Mouse (Mus musculus) heart, adult 11 months (tissue): Measurements from ENCODE around the gene Atf1.
A peak's percentile ranks its signal among the peaks of the same experiment; 100 is the strongest.

ENCODE experiments used
- DNase-seq: peaks from one replicate; pipeline ENCODE4 v3.0.0; 2022

Gene Atf1

DNA sequence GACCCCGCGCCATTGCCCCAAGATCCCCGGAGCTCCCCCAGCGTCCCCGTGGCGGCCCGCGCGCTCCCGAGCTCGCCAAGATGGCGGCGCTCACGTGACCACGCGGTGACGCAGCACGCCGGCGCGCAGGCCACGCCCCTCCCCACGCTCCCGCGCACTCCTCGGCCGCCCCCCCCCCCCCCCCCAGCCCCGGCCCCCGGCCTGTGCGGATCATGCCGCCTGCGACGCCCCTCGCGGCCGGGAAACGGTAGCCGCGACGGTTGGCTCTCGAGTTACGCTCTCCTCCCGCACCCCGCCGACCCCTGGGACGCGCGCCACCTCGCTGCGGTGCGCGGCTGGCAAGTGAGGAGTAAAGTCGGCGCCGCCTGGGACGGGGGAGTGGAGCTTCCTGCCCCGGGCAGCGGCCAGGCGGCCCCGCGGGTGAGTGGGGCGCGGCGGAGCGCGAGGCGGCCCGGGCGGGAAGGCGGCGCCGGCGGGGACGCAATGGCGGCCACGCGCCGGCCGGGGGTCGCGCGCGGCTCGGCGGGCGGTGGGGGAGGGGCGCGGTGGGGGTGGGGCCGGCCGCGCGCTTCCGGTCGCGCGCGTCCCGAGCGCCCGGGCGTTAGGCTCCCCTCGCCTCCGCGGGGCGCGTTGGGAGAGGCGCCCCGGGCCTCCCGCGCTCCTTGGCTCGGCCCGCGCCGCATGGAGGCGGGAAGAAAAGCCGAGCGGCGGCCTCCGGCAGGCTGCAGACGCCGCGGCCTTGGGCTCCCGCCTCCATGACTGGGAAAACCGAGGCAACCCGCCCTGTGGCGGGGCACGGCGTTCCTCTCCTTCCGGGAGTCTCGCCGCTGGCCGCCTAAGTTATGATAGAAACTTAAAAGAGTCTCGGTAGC is at the start of gene Atf1:
Gene Atf1 (plus strand): TSS at position 157 of the 872 bp plus-strand sequence.
- DNase-seq = peak; percentile 99

DNA sequence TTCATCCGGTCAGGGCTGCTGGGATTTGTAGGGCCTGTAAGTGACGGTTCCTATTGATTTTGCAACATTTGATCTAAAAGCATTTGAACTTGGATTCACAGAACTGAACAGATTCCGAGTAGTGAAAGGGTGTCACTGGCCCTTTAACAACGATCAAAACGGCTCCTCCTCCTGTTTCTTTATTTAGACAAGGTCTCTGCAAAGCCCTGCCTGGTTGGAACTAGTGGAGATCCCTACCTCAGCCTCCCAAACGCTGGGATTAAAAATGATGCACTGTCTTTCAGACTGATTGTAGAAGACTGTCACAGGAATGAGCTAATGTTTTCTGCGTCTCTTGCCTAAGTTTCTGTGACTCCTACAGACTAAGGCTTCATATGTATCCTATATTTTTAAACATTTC is 49.1 kb upstream of the Atf1 start:
- DNase-seq = no peak

DNA sequence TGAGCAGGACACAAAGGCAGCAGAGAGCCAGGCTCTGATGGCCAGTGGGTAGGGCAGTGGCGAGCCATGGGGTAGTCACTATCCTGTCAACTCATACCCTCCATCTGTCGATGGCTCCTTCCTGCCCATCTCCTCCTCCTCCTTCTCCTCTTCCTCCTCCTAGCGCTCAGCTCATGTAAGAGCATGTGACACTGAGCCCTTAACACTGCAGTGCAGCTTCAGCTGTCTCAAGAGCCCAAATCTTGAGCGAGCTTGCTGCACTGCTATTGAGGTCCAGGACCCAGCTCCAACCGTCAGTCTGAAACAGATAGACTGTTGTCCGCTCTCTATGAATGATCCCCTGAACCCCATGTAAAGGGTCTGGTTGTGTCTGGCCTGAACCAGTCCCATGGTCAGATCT is 47.9 kb upstream of the Atf1 start:
- DNase-seq = no peak

DNA sequence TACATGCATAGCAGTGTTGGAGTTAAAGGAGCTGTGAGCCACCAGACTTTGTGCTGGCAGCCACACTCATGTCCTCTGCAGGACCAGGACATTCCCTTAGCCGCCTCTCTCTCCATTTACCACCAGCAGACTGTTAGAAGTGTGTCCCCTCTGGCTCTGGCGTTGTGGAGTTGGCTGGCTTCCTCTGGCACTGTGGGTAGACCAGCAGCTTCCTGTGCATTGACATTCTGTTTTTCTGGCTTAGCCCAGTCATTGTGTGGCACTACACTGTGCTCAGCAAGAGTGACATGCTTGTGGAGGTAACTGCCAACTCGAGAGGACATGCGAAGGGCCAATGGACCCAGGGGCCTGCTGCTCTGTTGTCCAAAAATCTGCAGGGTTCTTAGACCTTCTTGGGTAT is 47.4 kb upstream of the Atf1 start:
- DNase-seq = no peak

DNA sequence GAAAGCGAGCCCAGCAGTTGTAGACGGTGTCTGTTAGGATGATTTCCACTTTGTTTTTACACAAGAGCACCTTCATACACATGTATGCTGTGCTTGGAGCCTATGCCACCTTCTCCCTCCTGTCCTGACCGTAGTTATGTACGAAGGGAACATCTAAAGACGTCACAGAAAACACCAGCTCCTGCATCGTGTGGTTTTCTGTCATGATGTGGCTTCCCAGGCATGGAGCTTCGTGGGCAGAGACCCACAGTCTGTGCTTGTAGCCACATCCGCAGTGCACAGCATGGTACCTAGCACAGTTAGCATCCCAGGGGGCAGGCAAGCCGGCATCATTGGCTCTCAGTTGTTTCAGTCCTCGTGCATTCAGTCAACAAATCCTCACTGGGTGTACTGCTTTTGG is 45.8 kb upstream of the Atf1 start:
- DNase-seq = no peak

DNA sequence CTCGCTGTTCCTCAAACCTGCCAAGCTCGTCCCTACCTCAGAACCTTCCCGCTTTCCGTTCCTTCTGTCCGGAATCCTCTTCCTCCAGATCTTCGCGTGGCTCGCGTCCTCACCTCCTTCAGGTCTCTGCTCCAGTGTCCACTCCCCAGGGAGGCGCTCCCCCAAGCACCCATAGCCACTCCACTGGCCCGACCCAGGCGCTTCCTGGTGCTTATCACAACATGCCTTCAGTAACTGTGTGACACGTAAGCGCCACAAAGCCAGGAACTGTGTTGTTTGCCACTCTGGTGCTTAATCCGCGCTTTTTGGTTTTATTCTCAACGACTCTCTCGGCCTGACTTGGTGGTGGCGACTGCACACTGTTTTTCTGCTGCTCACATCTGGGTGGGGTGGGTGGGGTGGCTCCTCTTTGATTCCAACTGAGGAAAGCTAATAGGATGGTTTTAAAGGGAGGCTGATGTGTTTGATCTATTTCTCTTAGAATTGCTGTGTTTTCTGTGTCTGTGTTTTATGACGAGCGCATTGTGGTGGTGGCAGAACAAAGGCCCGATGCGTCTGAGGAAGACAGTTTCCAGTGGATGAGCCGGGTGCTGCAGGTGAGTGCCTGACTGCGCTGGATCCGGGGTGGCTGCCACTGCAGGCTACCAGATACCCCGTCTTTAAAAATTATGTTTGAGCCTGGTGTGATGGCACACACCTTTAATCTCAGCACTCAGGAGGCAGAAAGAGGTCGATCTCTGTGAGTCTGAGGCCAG is 44.9 kb upstream of the Atf1 start:
- no peak for DNase-seq

DNA sequence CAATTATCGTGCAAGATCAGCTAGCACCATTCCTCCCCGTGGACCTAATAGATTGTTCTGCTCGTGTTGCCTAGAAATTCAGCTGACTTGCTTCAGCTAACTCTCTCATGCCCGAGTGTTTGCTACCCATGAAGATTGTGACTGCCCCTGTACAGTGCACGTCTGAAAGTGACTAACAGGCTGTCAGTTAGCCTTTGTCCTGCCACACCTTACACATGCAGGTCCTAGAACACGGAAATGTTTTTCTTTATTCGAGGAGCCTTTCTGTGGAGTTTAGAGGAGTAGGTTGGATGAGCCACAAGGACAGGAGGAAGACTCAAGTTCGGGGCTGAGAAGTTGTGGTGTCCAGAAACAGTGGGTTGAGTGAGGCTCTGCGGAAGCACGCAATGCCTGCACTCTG is 44.1 kb upstream of the Atf1 start:
- DNase-seq = no peak

DNA sequence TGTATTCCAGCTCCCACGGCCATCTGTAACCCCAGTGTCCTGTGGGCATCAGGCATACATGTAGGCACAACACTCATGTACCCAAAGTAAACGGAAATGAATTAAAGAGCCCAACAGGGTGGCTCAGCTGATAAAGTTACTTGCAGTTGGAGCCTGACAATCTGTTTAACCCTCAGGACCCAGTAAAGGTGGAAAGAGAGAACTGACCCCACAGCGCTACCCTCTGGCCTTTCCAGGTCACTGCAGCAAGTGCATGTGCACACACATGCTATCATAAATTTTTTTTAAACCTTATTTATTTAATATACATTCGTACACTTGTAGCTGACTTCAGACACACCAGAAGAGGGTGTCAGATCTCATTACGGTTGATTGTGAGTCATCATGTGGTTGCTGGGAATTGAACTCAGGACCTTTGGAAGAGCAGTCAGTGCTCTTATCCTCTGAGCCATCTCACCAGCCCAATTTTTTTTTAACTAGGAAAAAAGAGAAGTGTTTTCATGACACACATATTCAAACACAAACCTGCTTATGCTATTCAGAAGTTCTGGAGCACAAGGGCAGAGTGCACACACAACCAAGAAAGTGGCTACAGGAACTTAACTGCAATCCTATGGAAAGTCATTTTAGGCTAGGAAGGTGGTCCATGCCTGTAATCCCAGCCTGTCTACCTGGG is 42.7 kb upstream of the Atf1 start:
- no peak for DNase-seq

DNA sequence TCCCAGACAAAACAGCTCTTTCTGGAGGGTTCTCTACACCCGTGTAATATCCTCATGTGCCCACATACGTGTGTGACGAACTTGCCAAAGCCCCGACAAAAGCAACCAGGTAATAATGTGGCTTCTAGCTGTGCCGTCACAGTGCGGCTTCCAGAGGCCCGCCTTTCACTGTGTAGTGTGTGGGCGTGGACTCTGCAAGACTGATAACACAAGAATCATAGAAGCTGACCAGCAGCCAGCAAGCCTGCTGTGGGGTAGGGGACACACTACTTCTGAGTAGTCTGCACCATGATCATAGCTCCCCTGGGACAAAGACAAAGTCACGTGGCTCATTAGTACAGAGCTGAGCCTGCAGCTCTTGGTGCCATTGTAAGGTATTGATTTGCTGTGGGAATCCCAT is 41.4 kb upstream of the Atf1 start:
- DNase-seq = no peak

DNA sequence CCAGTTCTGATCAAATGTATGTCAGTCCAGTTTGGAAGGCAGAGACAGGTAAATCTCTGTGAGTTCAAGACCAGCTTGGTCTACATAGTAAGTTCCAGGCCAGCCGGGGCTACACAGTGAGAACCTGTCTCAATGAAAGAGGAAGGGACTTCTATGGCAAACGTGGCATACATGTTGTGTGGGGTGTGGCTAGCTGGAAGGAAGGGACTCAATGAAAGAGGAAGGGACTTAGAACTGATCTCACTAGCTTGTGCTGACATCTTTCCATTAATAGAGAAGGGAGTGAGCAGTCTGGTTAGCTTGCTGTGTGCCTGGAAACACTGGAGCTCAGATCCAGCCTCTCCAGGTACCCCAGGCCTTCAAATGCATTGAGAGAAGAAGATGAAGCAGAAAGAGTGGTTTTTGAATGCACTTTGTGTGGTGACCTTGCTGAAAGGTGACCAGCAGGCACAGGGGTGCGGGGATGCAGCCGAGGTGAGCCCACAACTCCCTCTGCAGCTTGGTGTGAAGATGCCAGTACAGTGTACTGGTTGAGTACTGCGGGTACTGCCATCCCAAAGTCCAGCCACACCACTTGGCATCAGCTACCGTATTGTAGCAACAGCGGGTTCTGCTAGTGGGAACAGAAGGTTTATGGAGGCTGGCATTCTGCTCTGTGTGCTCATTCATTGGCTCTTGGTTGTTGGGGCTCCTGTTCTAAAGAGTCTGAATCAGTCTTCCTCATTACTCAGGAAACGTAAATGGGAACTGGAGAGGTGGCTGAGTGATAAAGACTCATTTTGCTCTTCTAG is 40.5 kb upstream of the Atf1 start:
- DNase-seq = no peak

DNA sequence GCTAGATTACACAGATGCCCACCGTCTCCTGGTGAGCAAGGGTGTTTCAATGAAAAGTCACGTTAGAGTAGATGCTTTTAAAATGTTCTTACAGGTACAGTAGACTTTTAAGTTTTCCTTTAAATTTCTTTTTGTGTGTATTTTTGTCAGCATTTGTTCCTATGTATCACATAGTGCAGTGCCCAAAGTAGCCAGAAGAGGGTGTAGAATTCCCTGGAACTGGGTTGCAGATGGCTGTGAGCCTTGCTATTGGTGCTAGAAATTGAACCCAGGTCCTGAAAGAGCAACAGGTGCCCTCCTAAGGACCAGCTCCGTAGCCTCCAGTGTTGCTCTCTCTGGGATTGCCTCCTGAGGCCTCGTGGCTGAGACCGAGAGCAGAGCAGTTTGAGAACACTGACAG is 39.1 kb upstream of the Atf1 start:
- DNase-seq = no peak

DNA sequence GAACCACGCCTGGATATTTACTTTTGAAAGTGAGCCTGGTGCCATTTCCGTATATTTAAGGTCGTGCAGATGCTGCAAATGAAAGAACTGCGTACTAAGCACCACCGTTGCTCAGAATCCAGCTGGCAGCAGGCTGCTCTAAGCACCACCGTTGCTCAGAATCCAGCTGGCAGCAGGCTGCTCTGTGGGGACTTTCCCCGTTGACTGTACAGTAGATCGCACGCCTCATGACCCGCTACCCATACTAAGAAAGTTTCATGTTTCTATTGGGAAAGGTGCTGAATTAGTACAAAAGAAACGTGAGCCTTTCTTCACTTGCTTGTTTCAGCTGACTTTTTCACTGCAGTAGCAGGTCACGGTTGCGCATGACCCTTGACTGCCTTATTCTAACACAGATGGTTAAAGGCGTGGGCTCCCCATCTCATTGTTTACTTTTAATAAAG is 38.6 kb upstream of the Atf1 start:
- no peak for DNase-seq

DNA sequence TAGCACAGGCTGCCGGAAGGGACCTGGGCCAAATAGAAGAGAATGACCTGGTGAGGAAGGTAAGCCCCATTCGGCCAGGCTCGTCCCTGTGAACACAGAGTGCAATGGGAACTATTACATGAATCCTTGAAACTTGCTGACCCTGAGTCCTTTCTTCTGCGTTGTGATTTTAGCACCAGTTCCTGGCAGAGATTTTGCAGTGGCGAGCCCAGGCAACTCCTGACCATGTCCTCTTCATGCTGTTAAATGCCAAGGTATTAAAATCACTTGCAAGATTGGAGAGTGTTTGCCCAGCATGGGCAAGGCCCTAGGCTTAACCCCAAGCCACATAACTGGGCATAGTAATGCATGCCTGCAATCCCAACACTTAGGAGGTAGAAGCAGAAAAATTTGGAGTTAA is 37.5 kb upstream of the Atf1 start:
- DNase-seq = peak; percentile 94

DNA sequence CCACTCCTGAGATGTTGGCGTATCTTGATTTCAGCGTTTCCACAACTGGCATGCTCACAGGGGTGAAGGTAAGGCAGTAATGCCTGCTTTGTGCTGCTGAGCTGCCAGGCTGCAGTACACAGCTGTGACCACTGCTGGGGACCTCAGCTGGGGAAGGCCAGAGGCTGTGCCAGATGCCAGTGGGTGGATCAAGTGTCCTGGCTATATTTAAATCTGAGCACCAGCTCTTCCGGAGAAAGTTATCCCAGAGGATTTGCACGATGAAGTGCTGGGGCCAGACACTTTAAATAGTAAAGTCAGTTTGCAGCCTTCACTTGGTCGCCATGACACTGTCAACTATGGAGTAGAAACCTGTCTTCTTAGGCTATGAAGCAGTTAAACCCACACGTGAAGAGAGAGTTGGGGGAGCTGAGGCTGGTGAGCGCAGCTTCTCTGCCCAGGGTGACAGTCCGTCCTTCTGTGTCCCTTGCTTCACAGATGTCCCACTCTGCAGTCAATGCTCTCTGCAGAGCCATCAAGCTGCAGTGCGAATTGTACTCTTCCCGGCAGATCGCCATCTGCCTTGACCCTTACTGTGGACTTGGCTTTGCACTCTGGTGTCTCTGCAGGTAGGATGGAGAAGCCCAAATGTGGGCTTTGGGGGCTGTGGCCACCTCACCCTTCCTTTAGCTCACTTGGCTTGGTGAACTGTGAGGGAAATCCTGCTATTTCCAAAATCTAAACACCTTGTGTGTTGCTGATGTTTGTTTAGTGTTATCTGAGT is 28.5 kb upstream of the Atf1 start:
- peak; percentile 95 for DNase-seq

DNA sequence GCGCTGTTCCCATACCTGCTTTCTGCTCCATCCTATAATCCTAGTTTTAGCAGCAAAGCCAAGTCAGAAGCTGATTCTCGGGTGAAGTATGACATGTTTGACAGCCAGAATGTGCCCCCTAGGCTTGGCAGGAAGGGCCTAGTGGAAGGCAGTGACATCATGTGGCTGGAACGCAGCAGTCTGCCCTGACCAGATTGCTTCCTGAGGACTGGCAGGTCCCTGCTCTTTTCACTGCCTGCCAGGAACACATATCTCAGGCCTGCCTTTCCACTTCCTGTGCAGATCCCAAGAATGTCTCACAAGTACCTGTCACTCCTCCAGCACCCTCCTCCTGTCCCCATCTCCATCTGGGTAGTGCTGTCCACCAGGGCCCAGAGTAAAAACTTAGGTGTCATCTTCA is 27.8 kb upstream of the Atf1 start:
- DNase-seq = peak; percentile 98

DNA sequence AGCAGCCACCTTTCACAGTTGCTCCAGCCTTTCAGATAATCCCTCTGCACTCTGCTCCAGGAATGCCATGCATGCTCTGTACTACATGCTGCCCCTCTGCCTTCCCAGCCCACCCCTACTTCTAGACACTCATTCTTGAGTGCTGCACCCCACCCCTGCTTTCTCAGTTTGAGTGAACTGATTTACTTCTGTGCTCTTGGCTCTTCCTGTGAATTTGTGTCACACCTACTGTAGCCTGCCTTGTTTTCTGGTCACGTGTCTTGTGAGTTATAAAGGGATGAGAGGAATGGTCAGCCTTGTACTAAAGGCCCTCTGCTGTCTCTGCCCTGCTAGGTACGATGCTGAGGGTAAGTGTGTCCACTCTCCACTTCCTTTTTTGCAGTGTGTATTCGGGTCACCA is 25.8 kb upstream of the Atf1 start:
- no peak for DNase-seq

DNA sequence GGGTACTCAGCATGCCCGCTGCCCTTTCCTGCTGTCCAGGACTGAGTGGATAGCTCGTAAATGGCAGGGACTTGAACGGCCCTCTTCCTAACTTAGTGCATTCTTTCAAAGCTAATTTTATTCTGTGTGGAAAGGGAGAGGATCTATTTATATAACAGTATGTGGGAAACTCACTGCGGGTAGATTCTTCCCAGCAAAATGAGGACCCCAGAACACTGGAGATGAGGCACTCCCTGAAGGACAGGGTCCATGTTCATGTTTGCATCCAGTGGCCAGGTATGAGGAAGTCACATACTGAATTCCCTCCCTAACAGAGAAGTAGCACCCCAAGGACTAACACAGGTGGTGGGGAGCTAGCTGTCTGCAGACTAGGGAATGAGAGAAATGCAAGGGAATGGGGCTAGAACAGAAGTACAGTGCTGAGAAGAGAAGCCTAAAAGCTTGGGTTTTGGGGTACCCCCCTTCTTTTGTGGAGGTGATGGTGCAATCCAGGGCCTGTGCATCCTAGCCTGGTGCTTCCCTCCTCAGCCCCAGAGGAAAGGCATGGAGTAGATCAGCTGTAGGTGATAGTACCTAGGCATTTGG is 25.1 kb upstream of the Atf1 start:
- no peak for DNase-seq

DNA sequence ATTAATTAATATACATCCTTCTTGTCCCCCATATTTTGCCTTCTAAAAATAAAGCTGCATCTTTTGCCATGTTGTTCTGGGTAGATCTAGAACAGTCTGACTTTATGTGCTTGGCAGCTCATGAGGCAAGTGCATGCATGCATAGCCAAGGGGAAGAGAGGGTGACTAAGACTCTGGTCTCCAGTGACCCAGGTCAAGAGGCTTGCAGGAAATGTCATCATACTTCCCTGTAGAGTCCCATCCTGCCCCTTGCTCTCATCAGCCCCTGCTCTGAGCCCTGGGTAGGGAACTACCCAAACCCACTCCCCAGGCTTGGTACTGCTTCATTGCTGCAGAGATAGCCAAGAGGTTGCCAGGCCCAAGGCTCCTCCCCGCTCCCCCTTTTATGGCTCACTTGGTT is 23.0 kb upstream of the Atf1 start:
- no peak for DNase-seq

DNA sequence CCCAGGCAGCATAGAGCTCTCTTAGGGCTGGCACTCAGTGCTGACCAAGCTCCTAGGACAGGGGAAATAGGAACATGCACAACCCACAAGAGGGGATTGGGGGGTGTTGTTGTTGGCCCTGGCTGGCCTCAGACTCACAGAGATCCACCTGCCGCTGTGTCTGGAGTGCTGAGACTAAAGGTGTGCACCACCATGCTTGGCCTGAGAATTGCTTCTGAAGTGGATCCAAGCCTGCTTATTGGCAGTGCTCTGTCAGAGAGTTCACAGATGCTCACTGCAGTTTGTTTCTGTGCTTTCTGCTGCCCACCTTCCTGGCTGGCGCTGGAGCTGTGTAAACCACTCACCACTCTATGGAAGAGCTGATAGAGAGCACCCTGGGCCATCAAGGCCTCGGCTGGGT is 17.6 kb upstream of the Atf1 start:
- DNase-seq = no peak

DNA sequence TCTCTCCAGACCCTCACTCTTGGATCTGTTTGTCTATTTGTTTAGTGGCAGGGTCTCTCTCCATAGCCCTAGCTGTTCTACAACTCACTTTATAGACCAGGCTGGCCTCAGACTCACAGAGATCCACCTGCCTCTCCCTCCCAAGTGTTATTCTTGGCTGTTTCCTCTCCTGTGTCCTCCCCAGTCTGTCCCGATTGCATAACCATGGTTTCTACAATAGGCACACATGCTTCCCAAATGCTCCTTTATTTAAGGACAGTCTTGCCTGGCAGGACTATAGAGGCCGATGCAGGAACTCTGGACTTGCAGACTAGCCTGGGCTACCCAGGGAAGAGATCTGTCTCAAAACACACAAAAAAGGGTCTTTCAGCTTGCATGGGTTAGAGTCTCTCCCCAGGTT is 14.3 kb upstream of the Atf1 start:
- no peak for DNase-seq

DNA sequence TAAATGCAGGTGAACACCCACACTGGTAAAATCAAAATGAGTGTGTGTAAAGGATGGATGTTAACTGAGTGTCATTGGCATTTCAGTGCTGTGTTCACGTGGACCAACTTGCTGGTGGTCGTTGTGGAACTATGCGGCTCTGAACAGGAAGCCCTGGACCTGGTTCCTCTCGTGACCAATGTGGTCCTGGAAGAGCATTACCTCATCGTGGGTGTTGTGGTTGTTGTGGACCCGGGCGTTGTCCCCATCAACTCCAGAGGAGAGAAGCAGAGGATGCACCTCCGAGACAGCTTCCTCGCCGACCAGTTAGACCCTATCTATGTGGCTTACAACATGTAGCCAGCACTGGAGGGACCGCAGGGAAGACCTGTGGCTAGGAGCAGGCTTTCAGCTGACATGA is 12.5 kb upstream of the Atf1 start:
- DNase-seq = no peak

DNA sequence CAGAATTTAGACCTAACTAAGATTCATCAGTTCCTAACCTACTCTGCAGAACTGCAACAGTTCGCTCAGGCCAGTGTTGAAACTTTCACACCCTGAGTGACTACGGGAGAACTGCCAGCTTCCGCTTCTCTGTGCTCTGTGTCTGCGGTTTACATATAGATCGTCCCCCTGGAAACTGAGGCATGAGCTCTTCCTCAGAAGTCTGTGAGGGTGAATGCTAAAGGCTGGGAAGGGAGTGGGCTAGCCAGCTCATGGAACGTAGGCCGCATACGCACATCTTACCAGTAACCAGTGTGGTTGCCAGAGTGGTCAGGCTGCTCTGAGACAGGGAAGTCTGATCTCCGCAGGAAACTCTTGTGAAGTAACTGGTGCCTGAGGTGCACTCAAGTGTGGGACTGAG is 11.4 kb upstream of the Atf1 start:
- peak; percentile 90 for DNase-seq
